Mouse (Mus musculus): ENCODE results near the gene Dnajb2.

DNA sequence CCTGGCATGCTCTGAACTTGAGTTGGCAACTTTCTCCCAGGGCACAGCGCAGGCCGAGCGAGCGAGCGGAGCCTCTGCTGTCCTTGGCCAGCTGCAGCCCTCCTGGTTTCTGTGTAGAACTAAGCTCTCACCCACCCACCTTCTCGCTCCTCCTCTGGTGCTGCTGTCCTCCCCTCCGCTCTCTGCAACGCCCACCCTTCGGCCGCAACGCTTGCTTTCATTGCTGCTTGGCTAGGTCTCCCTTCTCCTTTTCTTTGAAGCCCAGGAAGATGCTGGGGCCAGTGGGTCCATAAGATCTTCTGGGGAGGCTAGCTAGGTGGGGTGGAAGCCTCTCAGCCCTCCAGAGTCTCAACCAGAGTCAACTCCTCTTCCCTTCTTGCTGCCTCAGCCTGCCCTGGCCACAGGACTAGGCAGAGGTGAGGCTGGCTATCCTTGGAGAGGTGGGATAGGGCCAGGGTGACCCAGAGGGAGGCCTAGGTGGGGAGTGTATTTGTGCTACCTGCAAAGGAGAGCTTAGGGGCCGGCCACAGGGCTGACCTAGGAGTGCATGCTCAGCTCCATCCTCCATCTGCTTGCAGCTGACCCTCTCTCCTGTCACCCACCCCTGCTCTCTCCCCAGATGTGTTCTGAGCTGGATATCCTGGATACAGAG, 8.1 kb downstream of the Dnajb2 start:
- TF ChIP-seq TAL1 (IDR thresholded peaks at IDR 0.05; ENCODE audit: low read length) (no peak), GATA1 (IDR thresholded peaks at IDR 0.05; ENCODE audit: low read length) (no peak)

Measured in erythroblast, embryonic 14.5 days (primary cell).